Mouse (Mus musculus) c-Kit-positive CD71-negative TER-119-negative erythroid progenitor cells, embryonic 14.5 days (primary cell): ENCODE data around the gene Rhob.
"Not testable (repeated sequence)": the region's sequence is repeated elsewhere in the genome, so short reads cannot be mapped to it uniquely, and the experiment has no call there.

ENCODE experiments used
- DNase-seq: peaks from one replicate; pipeline ENCODE4 v3.0.0-alpha.2; 2013; ENCODE audit warnings: low read depth

Rhob gene

GRCm38 (mm10) chr12:8472591-8473358 is 27.0 kb downstream of the Rhob start:
- DNase-seq, result no peak

GRCm38 (mm10) chr12:8472051-8472450 is 27.8 kb downstream of the Rhob start:
- DNase-seq, result no peak

- no peak for DNase-seq
These were observed 28.8 kb downstream of the Rhob start for GRCm38 (mm10) chr12:8470962-8471361.

GRCm38 (mm10) chr12:8469742-8470494 is 29.9 kb downstream of the Rhob start:
- no peak for DNase-seq

GRCm38 (mm10) chr12:8468221-8468865 is 31.5 kb downstream of the Rhob start:
- no peak for DNase-seq

- no peak for DNase-seq
These were observed 32.5 kb downstream of the Rhob start for GRCm38 (mm10) chr12:8467029-8467924.

GRCm38 (mm10) chr12:8465680-8466079 is 34.1 kb downstream of the Rhob start:
- DNase-seq, result no peak

- DNase-seq, result no peak
These were observed 34.8 kb downstream of the Rhob start for GRCm38 (mm10) chr12:8464961-8465360.

GRCm38 (mm10) chr12:8463599-8464160 is 36.1 kb downstream of the Rhob start:
- no peak for DNase-seq

GRCm38 (mm10) chr12:8462533-8462932 is 37.3 kb downstream of the Rhob start:
- DNase-seq, result no peak

GRCm38 (mm10) chr12:8461575-8461974 is 38.2 kb downstream of the Rhob start:
- not testable (repeated sequence) for DNase-seq

- no peak for DNase-seq
These were observed 41.4 kb downstream of the Rhob start for GRCm38 (mm10) chr12:8458400-8458799.

GRCm38 (mm10) chr12:8457052-8457451 is 42.8 kb downstream of the Rhob start:
- DNase-seq, result no peak

- no peak for DNase-seq
These were observed 44.8 kb downstream of the Rhob start for GRCm38 (mm10) chr12:8455046-8455445.

- DNase-seq, result no peak
These were observed 45.3 kb downstream of the Rhob start for GRCm38 (mm10) chr12:8454487-8454886.

GRCm38 (mm10) chr12:8452766-8453621 is 46.8 kb downstream of the Rhob start:
- DNase-seq, result no peak

GRCm38 (mm10) chr12:8451571-8452485 is 48.0 kb downstream of the Rhob start:
- DNase-seq, result no peak

GRCm38 (mm10) chr12:8450639-8451038 is 49.2 kb downstream of the Rhob start:
- DNase-seq, result no peak

- DNase-seq, result no peak
These were observed 49.8 kb downstream of the Rhob start for GRCm38 (mm10) chr12:8450028-8450427.
